Mouse (Mus musculus) thymus, adult 2 months (tissue): ENCODE data around the gene Dgki.

Experiments
- CTCF ChIP-seq: fragments of 200-500 bp; IDR thresholded peaks from 2 replicates; pipeline ENCODE4 v1.5.1; 2012; ENCODE audit warnings: mild to moderate bottlenecking, control low read depth, low read length, moderate library complexity, borderline replicate concordance; ENCODE audit not compliant: control insufficient read depth, poor library complexity, insufficient read depth; ENCODE audit errors: extremely low read depth
- POLR2A ChIP-seq: fragments of 200-500 bp; IDR thresholded peaks from 2 replicates; pipeline ENCODE4 v1.6.1; 2012; ENCODE audit warnings: mild to moderate bottlenecking, low read length, control low read depth, moderate library complexity; ENCODE audit not compliant: control insufficient read depth, poor library complexity, insufficient read depth; ENCODE audit errors: extremely low read depth

GRCm38 (mm10) chr6:37326603-37326955 lies 26.6 kb upstream of the Dgki start:
- no peak for TF ChIP-seq CTCF
- no peak for TF ChIP-seq POLR2A
